Mouse (Mus musculus): ENCODE results near the gene 4933409G03Rik.
"Not testable (repeated sequence)": the region's sequence is repeated elsewhere in the genome, so short reads cannot be mapped to it uniquely, and the experiment has no call there.

The 4933409G03Rik gene

GRCm38 (mm10) chr2:68582113-68582512 is at the start of gene 4933409G03Rik:
TSS of gene 4933409G03Rik (plus strand) at chr2:68582413.
- no peak for DNase-seq

- DNase-seq = no peak
Observed at GRCm38 (mm10) chr2:68544190-68544589, 38.0 kb upstream of the 4933409G03Rik start.

DNA sequence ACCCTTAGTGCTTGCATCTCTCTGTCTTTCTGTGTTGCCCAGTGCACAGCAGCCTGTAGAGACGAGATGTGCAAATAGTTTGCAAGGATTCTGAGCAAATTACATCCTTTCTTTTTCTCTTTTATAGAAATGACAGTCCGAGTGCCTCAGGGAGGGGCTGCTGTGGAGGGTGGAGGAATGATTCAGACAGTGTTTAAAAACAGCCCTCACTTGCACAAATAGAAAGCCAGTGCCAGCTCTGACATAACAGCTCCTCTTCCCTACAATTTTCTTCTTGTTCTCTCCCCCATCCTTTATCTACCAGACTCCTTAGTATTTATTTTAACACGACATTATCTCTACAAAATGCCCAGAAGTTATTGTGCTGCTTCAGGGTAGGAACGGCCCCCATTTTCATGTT is 21.4 kb upstream of the 4933409G03Rik start:
- no peak for DNase-seq

DNA sequence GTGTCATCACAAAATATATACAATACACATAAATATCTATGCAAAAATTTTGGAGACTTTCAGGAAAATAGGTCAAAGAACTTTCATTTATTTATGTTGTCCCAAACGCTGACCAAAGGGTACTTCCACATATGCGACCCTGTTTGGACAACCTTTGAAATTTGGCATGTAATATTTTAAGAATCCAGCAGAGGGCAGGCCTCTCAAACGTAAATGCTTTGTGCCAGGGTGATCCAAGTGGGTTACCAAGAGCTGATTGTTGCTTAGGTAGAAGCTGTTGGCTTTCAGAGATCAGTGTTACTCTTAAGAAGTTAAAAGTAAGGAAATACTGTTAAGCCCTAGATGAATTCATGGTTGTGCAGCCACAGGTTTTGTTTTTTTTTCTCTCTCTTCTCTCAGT is 18.9 kb upstream of the 4933409G03Rik start:
- DNase-seq = peak; percentile 57

GRCm38 (mm10) chr2:68568361-68568760 is 13.9 kb upstream of the 4933409G03Rik start:
- no peak for DNase-seq

GRCm38 (mm10) chr2:68572340-68572739 is 9.9 kb upstream of the 4933409G03Rik start:
- DNase-seq = peak; percentile 42

DNA sequence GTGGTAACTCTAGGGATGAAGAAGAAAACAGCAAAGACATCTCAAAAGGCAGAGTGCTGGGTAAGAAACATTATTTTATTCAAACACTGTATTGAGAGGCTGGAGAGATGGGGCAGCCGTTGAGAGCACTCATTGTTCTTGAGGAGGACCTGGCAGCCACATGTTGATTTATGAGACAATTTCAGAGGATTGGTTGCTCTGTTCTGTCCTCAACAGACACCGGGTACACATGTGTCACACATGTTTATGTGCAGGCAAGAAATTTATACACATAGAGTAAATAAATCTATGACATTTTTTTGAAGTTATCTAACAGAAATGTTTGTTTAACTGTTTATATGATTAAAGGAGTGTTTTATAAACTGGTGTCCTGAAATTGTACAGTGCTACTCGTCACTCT is 10.6 kb downstream of the 4933409G03Rik start:
- DNase-seq = no peak

- DNase-seq = not testable (repeated sequence)
Observed at GRCm38 (mm10) chr2:68656186-68656585, 74.0 kb downstream of the 4933409G03Rik start, which contains the start of gene 4932414N04Rik. TSS of gene 4932414N04Rik (plus strand) at chr2:68656486.

All from lung, postnatal 36 days (tissue).